Mouse (Mus musculus) liver, embryonic 15.5 days (tissue): Measurements from ENCODE around the gene Ripk1. TPM values are rescaled to one million over a fixed set of nuclear protein-coding genes. Genes with fewer than 3 reads are reported as not detected.

Experiments used
- ATAC-seq: fragments of 200-750 bp; cut with Nextera tagmentation; 2 replicates; pipeline ENCODE4 v1.8.0; 2017; ENCODE audit warnings: moderate number of reproducible peaks, mild to moderate bottlenecking, moderate library complexity; ENCODE audit not compliant: insufficient read depth
- H3K27ac ChIP-seq: fragments of 300-500 bp; sonication (generic); replicated peaks from 2 replicates; pipeline ENCODE4 v1.5.1; 2015; ENCODE audit warnings: mild to moderate bottlenecking, inconsistent platforms
- H3K27me3 ChIP-seq: fragments of 300-500 bp; sonication (generic); 2 replicates; pipeline ENCODE4 v1.6.1; 2015; ENCODE audit warnings: mild to moderate bottlenecking, inconsistent platforms
- H3K36me3 ChIP-seq: fragments of 300-500 bp; sonication (generic); replicated peaks from 2 replicates; pipeline ENCODE4 v1.6.1; 2015; ENCODE audit warnings: moderate library complexity, mild to moderate bottlenecking, inconsistent platforms
- H3K4me1 ChIP-seq: fragments of 300-500 bp; sonication (generic); replicated peaks from 2 replicates; pipeline ENCODE4 v1.6.1; 2015; ENCODE audit warnings: inconsistent platforms
- H3K4me2 ChIP-seq: fragments of 300-500 bp; sonication (generic); 2 replicates; pipeline ENCODE4 v1.6.1; 2015; ENCODE audit warnings: moderate library complexity, mild to moderate bottlenecking, inconsistent platforms
- H3K4me3 ChIP-seq: fragments of 300-500 bp; sonication (generic); replicated peaks from 2 replicates; pipeline ENCODE4 v1.5.1; 2015; ENCODE audit warnings: mild to moderate bottlenecking, inconsistent platforms
- H3K9ac ChIP-seq: fragments of 300-500 bp; sonication (generic); 2 replicates; pipeline ENCODE4 v1.6.1; 2015; ENCODE audit warnings: moderate library complexity, mild to moderate bottlenecking, inconsistent platforms
- H3K9me3 ChIP-seq: fragments of 300-500 bp; sonication (generic); replicated peaks from 2 replicates; pipeline ENCODE4 v1.6.1; 2016; ENCODE audit warnings: inconsistent platforms
- WGBS: fragments of 180-500 bp; shearing (Covaris S2); methylation state at CpG from one replicate; pipeline ENCODE4 v1.1.7; 2015; ENCODE audit warnings: mixed read lengths; ENCODE audit not compliant: insufficient replicate concordance; 5-methylcytosine and 5-hydroxymethylcytosine counted together
- polyA plus RNA-seq: library from polyadenylated mRNA; unstranded; fragments of >200 nt; fragmentation: Nextera tagmentation; extraction: Ambion mirVana; gene quantifications from 2 replicates; pipeline ENCODE4 v1.2.1, GENCODE M21; 2015

Ripk1 gene
- polyA plus RNA-seq, 1 experiment from 2014 or later: 11.6 TPM

- Histone ChIP-seq H3K9me3 (no peaks in the 10 kb centered on the region), H3K36me3 (peaks cover 3% of the 10 kb centered on the region; the same call in 1 of the 2 replicates), H3K4me1 (peaks cover 25% of the 10 kb centered on the region), H3K9ac (peak within 1 kb of the TSS; percentile 79), H3K27ac (peak within 1 kb of the TSS; percentile 75), H3K4me3 (peak within 1 kb of the TSS; percentile 73), H3K27me3 (0 out of 2 replicates have a peak, but pooled peaks cover 7% of the 10 kb centered on the region), H3K4me2 (peak within 1 kb of the TSS; percentile 96)
- under 1% methylated on average over 45 of the region's 45 CpGs for whole genome bisulfite sequencing
- ATAC-seq: peak; percentile 88
Observed at GRCm38 (mm10) chr13:34077492-34078271, 75.5 kb downstream of the Ripk1 start, which contains the start of gene Tubb2a. Gene Tubb2a (minus strand): TSS chr13:34078007.

DNA sequence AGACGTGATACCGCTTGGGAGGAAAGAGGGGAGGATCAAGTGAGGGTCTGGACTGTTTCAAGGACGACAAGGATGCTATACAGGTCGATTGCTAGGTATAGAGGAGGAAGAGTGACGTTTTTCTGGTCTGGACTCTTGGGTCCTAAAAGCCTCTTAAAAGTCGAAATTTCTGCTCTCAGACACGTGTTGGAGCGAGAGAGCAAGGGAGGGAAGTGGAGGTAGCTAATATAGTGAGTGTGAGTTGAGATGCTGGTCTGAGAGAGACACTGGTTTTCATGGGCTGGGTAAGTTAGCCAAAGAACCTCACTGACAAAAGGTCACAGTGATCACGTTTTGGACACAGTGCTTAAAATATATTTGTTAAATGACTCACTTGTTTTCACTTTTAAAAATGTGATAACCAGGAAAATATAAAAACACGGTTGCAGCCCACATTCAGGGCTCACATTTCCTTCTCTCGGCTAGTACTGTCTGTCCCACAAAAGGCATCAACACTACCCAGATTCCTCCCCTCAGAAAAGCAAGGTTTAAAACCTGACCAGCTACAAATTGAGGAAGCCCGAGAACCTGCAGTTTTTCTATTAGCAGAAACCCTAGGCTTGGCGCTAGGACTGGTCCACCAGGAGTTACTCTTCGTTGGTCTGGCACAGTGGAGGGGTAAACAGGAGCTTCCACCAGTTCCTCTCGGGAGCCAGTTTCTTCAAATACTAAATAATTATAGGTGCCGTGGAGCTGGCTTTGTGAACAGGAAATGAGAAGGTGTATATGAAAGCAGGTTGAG is 76.5 kb downstream of the Ripk1 start:
- 27% methylated on average over 16 of the region's 16 CpGs for WGBS
- H3K9me3 ChIP-seq: no peaks in the 10 kb centered on the region
- H3K27me3 ChIP-seq: 0 out of 2 replicates have a peak, but pooled peaks cover 7% of the 10 kb centered on the region
- peak overlapping the region; percentile 73 for H3K4me3 ChIP-seq
- peaks cover 25% of the 10 kb centered on the region for H3K4me1 ChIP-seq
- H3K27ac ChIP-seq: no peak overlapping the region
- no peak for ATAC-seq
- peak overlapping the region; percentile 79 for H3K9ac ChIP-seq
- peak overlapping the region; percentile 96 for H3K4me2 ChIP-seq
- peaks cover 3% of the 10 kb centered on the region; the same call in 1 of the 2 replicates for H3K36me3 ChIP-seq

DNA sequence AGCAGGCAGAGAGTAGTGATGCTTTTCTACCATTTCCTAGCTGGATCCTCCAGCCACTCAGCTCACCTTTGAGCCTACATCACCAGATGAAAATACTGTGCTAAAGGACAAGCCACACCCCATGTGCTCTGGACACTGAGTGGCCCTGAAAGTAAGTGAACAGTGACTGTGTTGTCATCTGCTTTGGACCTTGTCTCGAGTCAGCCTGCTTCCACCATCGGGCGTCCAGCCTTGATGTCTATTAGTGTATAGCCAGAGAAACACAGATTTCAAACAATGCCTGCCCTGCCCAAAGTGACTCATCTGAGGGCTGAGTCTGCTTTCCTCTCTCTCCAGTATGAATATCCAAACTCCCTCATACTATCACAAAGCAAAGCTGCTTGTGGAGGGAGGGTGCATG is 77.6 kb downstream of the Ripk1 start:
- 0 out of 2 replicates have a peak, but pooled peaks cover 7% of the 10 kb centered on the region for H3K27me3 ChIP-seq
- no peak overlapping the region for H3K4me3 ChIP-seq
- H3K27ac ChIP-seq: no peak overlapping the region
- peaks cover 3% of the 10 kb centered on the region; the same call in 1 of the 2 replicates for H3K36me3 ChIP-seq
- ATAC-seq: no peak
- peaks cover 25% of the 10 kb centered on the region for H3K4me1 ChIP-seq
- H3K9ac ChIP-seq: no peak overlapping the region
- no peaks in the 10 kb centered on the region for H3K9me3 ChIP-seq
- WGBS: 44% methylated on average over 3 of the region's 3 CpGs
- no peak overlapping the region for H3K4me2 ChIP-seq

DNA sequence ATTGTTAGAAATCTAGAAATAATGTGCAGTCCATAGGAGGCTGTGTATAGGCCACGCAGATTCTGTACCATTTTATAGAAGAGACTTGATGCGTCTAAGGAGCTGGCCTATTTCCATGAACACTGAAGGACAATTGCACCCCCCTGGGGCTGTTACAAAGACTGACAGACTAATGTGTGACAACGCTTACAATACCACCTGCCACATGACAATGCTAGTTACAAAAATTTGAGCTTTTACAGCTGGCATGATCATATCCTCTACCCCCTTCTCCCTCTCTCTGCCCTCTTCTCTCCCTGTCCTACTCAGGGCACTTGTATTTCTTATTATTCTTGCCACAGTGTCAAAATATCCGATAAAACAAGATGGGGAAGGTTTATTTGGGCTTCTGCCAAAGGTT is 79.8 kb downstream of the Ripk1 start:
- no peak overlapping the region for H3K4me3 ChIP-seq
- H3K9me3 ChIP-seq: no peaks in the 10 kb centered on the region
- H3K4me2 ChIP-seq: no peak overlapping the region
- no peak overlapping the region for H3K9ac ChIP-seq
- ATAC-seq: no peak
- H3K27ac ChIP-seq: no peak overlapping the region
- H3K27me3 ChIP-seq: 0 out of 2 replicates have a peak, but pooled peaks cover 7% of the 10 kb centered on the region
- 65% methylated on average over 4 of the region's 4 CpGs for WGBS
- H3K36me3 ChIP-seq: no peaks in the 10 kb centered on the region
- H3K4me1 ChIP-seq: peaks cover 18% of the 10 kb centered on the region

- Histone ChIP-seq H3K4me1 (no peaks in the 10 kb centered on the region), H3K4me2 (no peak overlapping the region), H3K27me3 (0 out of 2 replicates have a peak, but pooled peaks cover 7% of the 10 kb centered on the region), H3K9me3 (no peaks in the 10 kb centered on the region), H3K36me3 (no peaks in the 10 kb centered on the region), H3K9ac (no peak overlapping the region), H3K4me3 (no peak overlapping the region), H3K27ac (no peak overlapping the region)
- ATAC-seq: no peak
- 57% methylated on average over 9 of the region's 9 CpGs for WGBS
Observed at GRCm38 (mm10) chr13:34084026-34084750, 82.0 kb downstream of the Ripk1 start.

Other genes with a start within 250 kb of the Ripk1 start
- gene Serpinb6e, start 159.0 kb upstream of the Ripk1 start, polyA plus RNA-seq: not detected in 2 replicates
- gene Serpinb6c, start 96.7 kb upstream of the Ripk1 start, polyA plus RNA-seq: not detected in 2 replicates
- gene Nqo2, start 37.7 kb upstream of the Ripk1 start, polyA plus RNA-seq: 26.0 and 27.0 TPM in 2 replicates
- gene Serpinb6a, start 431 bp downstream of the Ripk1 start, polyA plus RNA-seq: 15.8 and 16.1 TPM in 2 replicates
- gene Bphl, start 35.2 kb downstream of the Ripk1 start, polyA plus RNA-seq: 47.6 and 49.2 TPM in 2 replicates
- gene Tubb2a, start 75.6 kb downstream of the Ripk1 start, polyA plus RNA-seq: 62.6 and 74.2 TPM in 2 replicates
- 1.1 and 1.4 TPM in 2 replicates for gene Tubb2b, start 128.1 kb downstream of the Ripk1 start, polyA plus RNA-seq
- 26.0 and 30.0 TPM in 2 replicates for gene Psmg4, start 160.6 kb downstream of the Ripk1 start, polyA plus RNA-seq